10 mouse cellular contexts compared by ENCODE assay signal in genomic region chr10:78540943-78541342, GRCm38 (mm10). TPM values are rescaled to one million over a fixed set of nuclear protein-coding genes. Genes with fewer than 3 reads are reported as not detected.
DNase-seq lines count a peak whose midpoint lies in the region; ATAC-seq and TF ChIP-seq lines count a peak whose summit lies in the region.
"Had no signal": no experiment of that assay in that cellular context is flagged by ENCODE, and none has a peak within 500 bp of the region (broad histone marks: within the 10 kb centered on the region; RNA-seq: fewer than 3 reads in every experiment).

No protein-coding gene starts in this region.

- H3K27me3 ChIP-seq in kidney, embryonic 15.5 days = no peaks in the 10 kb centered on the region
- peaks cover 46% of the 10 kb centered on the region for H3K27me3 ChIP-seq in CH12.LX (replicated peaks)
- H3K27me3 ChIP-seq in intestine, embryonic 16.5 days (replicated peaks; ENCODE audit: control insufficient read depth, insufficient read depth, low read length) = no peaks in the 10 kb centered on the region
- H3K27me3 ChIP-seq in forebrain, embryonic 14.5 days (replicated peaks; ENCODE audit: control insufficient read depth, insufficient read depth, low read length) = no peaks in the 10 kb centered on the region

- 85% methylated on average over 2 of the region's 2 CpGs for WGBS in kidney, embryonic 15.5 days
- WGBS in intestine, embryonic 16.5 days = 57% methylated on average over 2 of the region's 2 CpGs
- 76% methylated on average over 2 of the region's 2 CpGs for WGBS in forebrain, embryonic 14.5 days

- H3K79me2 ChIP-seq in CH12.LX (replicated peaks; ENCODE audit: control insufficient read depth, extremely low read depth, insufficient read depth, poor library complexity, severe bottlenecking) = no peaks in the 10 kb centered on the region

- peak in 1 of 2 experiments; percentile 65; a peak in 2 of 4 replicates for TF ChIP-seq CTCF in CH12.LX (conservative IDR thresholded peaks at IDR 0.05 in 1 of 2, IDR thresholded peaks at IDR 0.05 in 1 of 2; ENCODE audit: low read depth in 2 of 2, low read length in 2 of 2)

- no peaks in the 10 kb centered on the region for H3K4me1 ChIP-seq in kidney, embryonic 15.5 days
- no peaks in the 10 kb centered on the region for H3K4me1 ChIP-seq in CH12.LX (ENCODE audit: control insufficient read depth in 1 of 2, insufficient read depth in 2 of 2)
- H3K4me1 ChIP-seq in intestine, embryonic 16.5 days (ENCODE audit: control insufficient read depth, insufficient read depth, low read length) = no peaks in the 10 kb centered on the region
- H3K4me1 ChIP-seq in forebrain, embryonic 14.5 days (ENCODE audit: control insufficient read depth, insufficient read depth, low read length) = no peaks in the 10 kb centered on the region

- H3K36me3 ChIP-seq in kidney, embryonic 15.5 days = no peaks in the 10 kb centered on the region
- H3K36me3 ChIP-seq in CH12.LX (replicated peaks in 1 of 2; ENCODE audit: control insufficient read depth in 1 of 2, insufficient read depth in 1 of 2, low read length in 1 of 2) = no peaks in the 10 kb centered on the region
- no peaks in the 10 kb centered on the region for H3K36me3 ChIP-seq in intestine, embryonic 16.5 days (ENCODE audit: control insufficient read depth, insufficient read depth, low read length)
- H3K36me3 ChIP-seq in forebrain, embryonic 14.5 days (ENCODE audit: control insufficient read depth, insufficient read depth, low read length) = no peaks in the 10 kb centered on the region

- H3K9ac ChIP-seq in kidney, embryonic 15.5 days = no peak overlapping the region
- no peak overlapping the region for H3K9ac ChIP-seq in CH12.LX (ENCODE audit: insufficient read depth, low read depth)
- no peak overlapping the region for H3K9ac ChIP-seq in intestine, embryonic 16.5 days (ENCODE audit: low read depth, low read length)
- H3K9ac ChIP-seq in forebrain, embryonic 14.5 days (ENCODE audit: low read length) = no peak overlapping the region

- no peaks in the 10 kb centered on the region for H3K9me3 ChIP-seq in kidney, embryonic 15.5 days (replicated peaks)
- H3K9me3 ChIP-seq in CH12.LX (replicated peaks; ENCODE audit: low read length) = peaks cover 2% of the 10 kb centered on the region
- no peaks in the 10 kb centered on the region for H3K9me3 ChIP-seq in intestine, embryonic 16.5 days (ENCODE audit: control insufficient read depth, low read length)
- no peaks in the 10 kb centered on the region for H3K9me3 ChIP-seq in forebrain, embryonic 14.5 days (replicated peaks; ENCODE audit: control insufficient read depth, low read length)

- no peak for TF ChIP-seq EP300 in CH12.LX (IDR thresholded peaks at IDR 0.05; ENCODE audit: low read length)

- no peak for ATAC-seq in kidney, embryonic 15.5 days (replicated peaks; ENCODE audit: low FRiP score)
- ATAC-seq in megakaryocyte progenitor cell, adult 5-6 weeks (replicated peaks; ENCODE audit: poor library complexity) = peak; percentile 63
- no peak for ATAC-seq in intestine, embryonic 16.5 days
- no peak for ATAC-seq in forebrain, embryonic 14.5 days

- in situ Hi-C loops in CH12.LX (cut with MboI; ENCODE audit: low pct_ligation_motif_present, low pct_unique_long_range_greater_than_20kb, low sequenced_read_pairs) = no loop called here

- intact Hi-C loops in heart, postnatal 14 days (cut with DNase I) = no loop called here

- no peak for TF ChIP-seq POLR2A in CH12.LX (IDR thresholded peaks at IDR 0.05; ENCODE audit: low read depth, low read length)

- H3K27ac ChIP-seq in kidney, embryonic 15.5 days = no peak overlapping the region
- no peak overlapping the region for H3K27ac ChIP-seq in CH12.LX (ENCODE audit: insufficient read depth, low read depth)
- no peak overlapping the region for H3K27ac ChIP-seq in intestine, embryonic 16.5 days (ENCODE audit: low read length)
- no peak overlapping the region for H3K27ac ChIP-seq in forebrain, embryonic 14.5 days (ENCODE audit: low read depth, low read length)

- dilution Hi-C loops in CH12.LX (cut with MboI; ENCODE audit: extremely low pct_ligation_motif_present, extremely low pct_unique_long_range_greater_than_20kb, low sequenced_read_pairs) = no loop called here

- H3K4me2 ChIP-seq in kidney, embryonic 15.5 days = no peak overlapping the region
- H3K4me2 ChIP-seq in CH12.LX (ENCODE audit: insufficient read depth, low read depth, poor library complexity, severe bottlenecking) = no peak overlapping the region
- no peak overlapping the region for H3K4me2 ChIP-seq in intestine, embryonic 16.5 days (ENCODE audit: low read depth, low read length)
- no peak overlapping the region for H3K4me2 ChIP-seq in forebrain, embryonic 14.5 days (ENCODE audit: low read length)

- DNase-seq in kidney, adult 11 months = peak; percentile 18
- DNase-seq in CH12.LX (ENCODE audit: extremely low read depth) = peak; percentile 33
- peak; percentile 28 to 50 for DNase-seq in adrenal gland, postnatal 36 days
- DNase-seq in heart, postnatal 14 days = peak; percentile 19 to 54
- no peak for DNase-seq in forebrain, embryonic 14.5 days (ENCODE audit: low spot score)

- TF ChIP-seq RAD21 in CH12.LX (IDR thresholded peaks at IDR 0.05; ENCODE audit: low read depth, low read length) = peak; percentile 46

- no peak overlapping the region for H3K4me3 ChIP-seq in kidney, embryonic 15.5 days (replicated peaks)
- H3K4me3 ChIP-seq in CH12.LX (replicated peaks in 1 of 3; ENCODE audit: low read depth in 2 of 3, low read length in 2 of 3, poor library complexity in 1 of 3) = no peak overlapping the region
- H3K4me3 ChIP-seq in intestine, embryonic 16.5 days (ENCODE audit: low read length) = no peak overlapping the region
- H3K4me3 ChIP-seq in forebrain, embryonic 14.5 days (ENCODE audit: low read depth, low read length) = no peak overlapping the region

TF ChIP-seq in CH12.LX, 34 proteins besides CTCF, POLR2A, EP300 and RAD21:
- TF ChIP-seq USF2 (conservative IDR thresholded peaks at IDR 0.05; ENCODE audit: low read depth, low read length) = no peak
- peak; percentile 67 for TF ChIP-seq SMC3 (IDR thresholded peaks at IDR 0.05; ENCODE audit: low read depth, low read length)
- TF ChIP-seq BHLHE40 (IDR thresholded peaks at IDR 0.05; ENCODE audit: low read depth, low read length) = no peak

RNA-seq across cellular contexts. Expression of gene Olfr1358, which starts 23.7 kb away (rescaled TPM):
- polyA plus RNA-seq in kidney, embryonic 15.5 days (2015; fragmentation: Nextera tagmentation; extraction: Ambion mirVana) = not detected in 2 replicates
- not detected in 2 replicates for total RNA-seq in CH12.LX (2012; rRNA removed)
- total RNA-seq in CH12.LX (2014; rRNA removed) = not detected in 2 replicates
- polyA plus RNA-seq in CH12.LX (2012; ENCODE audit: insufficient read length, low read depth) = not detected in 2 replicates
- not detected for total RNA-seq in adrenal gland, postnatal 36 days (2021)
- not detected for total RNA-seq in heart, postnatal 14 days (2021)
- total RNA-seq in megakaryocyte progenitor cell, adult 5-6 weeks (2015) = not detected in 2 replicates
- not detected in 2 replicates for total RNA-seq in megakaryocyte progenitor cell, adult 5-6 weeks (2017)
- not detected in 2 replicates for polyA plus RNA-seq in intestine, embryonic 16.5 days (2015; fragmentation: Nextera tagmentation; extraction: Ambion mirVana)
- not detected in 2 replicates for polyA plus RNA-seq in forebrain, embryonic 14.5 days (2014; fragmentation: Nextera tagmentation; extraction: Ambion mirVana)
- total RNA-seq: layer of hippocampus, postnatal 25 days had no signal
- polyA plus RNA-seq: neural tube, embryonic 11.5 days had no signal

RNA-seq across cellular contexts. Expression of gene Ilvbl, which starts 33.2 kb away (rescaled TPM):
- 45.3 and 50.3 TPM in 2 replicates for polyA plus RNA-seq in kidney, embryonic 15.5 days (2015; fragmentation: Nextera tagmentation; extraction: Ambion mirVana)
- total RNA-seq in CH12.LX (2012; rRNA removed) = 18.2 and 21.2 TPM in 2 replicates
- total RNA-seq in CH12.LX (2014; rRNA removed) = 11.7 and 16.0 TPM in 2 replicates
- polyA plus RNA-seq in CH12.LX (2012; ENCODE audit: insufficient read length, low read depth) = 20.4 and 20.5 TPM in 2 replicates
- total RNA-seq in adrenal gland, postnatal 36 days (2021) = 10 to 100 TPM; 51.0 to 62.0 TPM
- 10 to 100 TPM; 44.4 to 45.9 TPM for total RNA-seq in heart, postnatal 14 days (2021)
- total RNA-seq in megakaryocyte progenitor cell, adult 5-6 weeks (2015) = 23.1 and 26.9 TPM in 2 replicates
- total RNA-seq in megakaryocyte progenitor cell, adult 5-6 weeks (2017) = 9.1 and 9.6 TPM in 2 replicates
- 83.1 and 85.8 TPM in 2 replicates for polyA plus RNA-seq in intestine, embryonic 16.5 days (2015; fragmentation: Nextera tagmentation; extraction: Ambion mirVana)
- 29.3 and 32.8 TPM in 2 replicates for polyA plus RNA-seq in forebrain, embryonic 14.5 days (2014; fragmentation: Nextera tagmentation; extraction: Ambion mirVana)

RNA-seq across cellular contexts. Expression of gene Syde1, which starts 50.8 kb away (rescaled TPM):
- polyA plus RNA-seq in kidney, embryonic 15.5 days (2015; fragmentation: Nextera tagmentation; extraction: Ambion mirVana) = 16.7 and 18.7 TPM in 2 replicates
- total RNA-seq in CH12.LX (2012; rRNA removed) (not detected in 2 replicates), CH12.LX (2014; rRNA removed) (not detected in 2 replicates)
- not detected in 2 replicates for polyA plus RNA-seq in CH12.LX (2012; ENCODE audit: insufficient read length, low read depth)
- 10 to 100 TPM; 39.0 to 49.0 TPM for total RNA-seq in adrenal gland, postnatal 36 days (2021)
- 10 to 100 TPM; 15.0 to 15.1 TPM for total RNA-seq in heart, postnatal 14 days (2021)
- 0.73 and 1.3 TPM in 2 replicates for total RNA-seq in megakaryocyte progenitor cell, adult 5-6 weeks (2015)
- total RNA-seq in megakaryocyte progenitor cell, adult 5-6 weeks (2017) = 0.54 and 0.78 TPM in 2 replicates
- polyA plus RNA-seq in intestine, embryonic 16.5 days (2015; fragmentation: Nextera tagmentation; extraction: Ambion mirVana) = 12.5 and 13.4 TPM in 2 replicates
- 4.2 and 4.4 TPM in 2 replicates for polyA plus RNA-seq in forebrain, embryonic 14.5 days (2014; fragmentation: Nextera tagmentation; extraction: Ambion mirVana)

Comparison
In these comparisons a context has a peak if more than half of its experiments do, and no peak if none do; other contexts are left out.
1. RNA of gene Syde1, which starts 50.8 kb away (total RNA-seq): 39.0 to 49.0 TPM in adrenal gland, postnatal 36 days and 15.0 to 15.1 TPM in heart, postnatal 14 days; 0.54 to 1.3 TPM in megakaryocyte progenitor cell, adult 5-6 weeks and not detected in CH12.LX; every median in the first group is over 4 times any median in the second.